Mouse (Mus musculus): ENCODE measurements around the gene Cdc42ep1.

Cdc42ep1 gene

GRCm38 (mm10) chr15:78849485-78849884 is 7.1 kb downstream of the Cdc42ep1 start:
- DNase-seq (ENCODE audit: low read depth), result no peak

GRCm38 (mm10) chr15:78850059-78850824 is 7.8 kb downstream of the Cdc42ep1 start:
- no peak for DNase-seq (ENCODE audit: low read depth)

- DNase-seq (ENCODE audit: low read depth), result no peak
These were observed 8.5 kb downstream of the Cdc42ep1 start for GRCm38 (mm10) chr15:78850944-78851343.

GRCm38 (mm10) chr15:78851505-78852153 is 9.2 kb downstream of the Cdc42ep1 start:
- DNase-seq (ENCODE audit: low read depth), result peak; percentile 88

- no peak for DNase-seq (ENCODE audit: low read depth)
These were observed 13.0 kb downstream of the Cdc42ep1 start, which contains the start of gene Lgals2 for GRCm38 (mm10) chr15:78855303-78855965. Gene Lgals2 (minus strand): TSS chr15:78855529.

- DNase-seq (ENCODE audit: low read depth), result no peak
These were observed 14.6 kb downstream of the Cdc42ep1 start for GRCm38 (mm10) chr15:78857009-78857408.

GRCm38 (mm10) chr15:78859311-78859710 is 16.9 kb downstream of the Cdc42ep1 start:
- no peak for DNase-seq (ENCODE audit: low read depth)

GRCm38 (mm10) chr15:78859714-78860113 is 17.3 kb downstream of the Cdc42ep1 start:
- no peak for DNase-seq (ENCODE audit: low read depth)

- no peak for DNase-seq (ENCODE audit: low read depth)
These were observed 19.9 kb downstream of the Cdc42ep1 start for GRCm38 (mm10) chr15:78862280-78862679.

- DNase-seq (ENCODE audit: low read depth), result peak; percentile 28
These were observed 20.7 kb downstream of the Cdc42ep1 start for GRCm38 (mm10) chr15:78863154-78863553.

GRCm38 (mm10) chr15:78863852-78864253 is 21.4 kb downstream of the Cdc42ep1 start:
- DNase-seq (ENCODE audit: low read depth), result no peak

- DNase-seq (ENCODE audit: low read depth), result no peak
These were observed 26.0 kb downstream of the Cdc42ep1 start for GRCm38 (mm10) chr15:78868398-78868797.

- DNase-seq (ENCODE audit: low read depth), result peak; percentile 42
These were observed 26.4 kb downstream of the Cdc42ep1 start for GRCm38 (mm10) chr15:78868826-78869233.

GRCm38 (mm10) chr15:78869775-78870174 is 27.4 kb downstream of the Cdc42ep1 start:
- peak; percentile 80 for DNase-seq (ENCODE audit: low read depth)

- peak; percentile 40 for DNase-seq (ENCODE audit: low read depth)
These were observed 29.7 kb downstream of the Cdc42ep1 start for GRCm38 (mm10) chr15:78872021-78872608.

GRCm38 (mm10) chr15:78873803-78874435 is 31.5 kb downstream of the Cdc42ep1 start:
- no peak for DNase-seq (ENCODE audit: low read depth)

GRCm38 (mm10) chr15:78874989-78875388 is 32.6 kb downstream of the Cdc42ep1 start:
- DNase-seq (ENCODE audit: low read depth), result no peak

- no peak for DNase-seq (ENCODE audit: low read depth)
These were observed 33.1 kb downstream of the Cdc42ep1 start for GRCm38 (mm10) chr15:78875537-78875936.

GRCm38 (mm10) chr15:78876258-78876696 is 33.9 kb downstream of the Cdc42ep1 start:
- DNase-seq (ENCODE audit: low read depth), result peak; percentile 82

GRCm38 (mm10) chr15:78876991-78877809 is 34.8 kb downstream of the Cdc42ep1 start, which contains the start of gene Gga1:
Gene Gga1 (plus strand): TSS chr15:78877190.
- DNase-seq (ENCODE audit: low read depth), result peak; percentile 98
